Mouse (Mus musculus) G1E (cell line): ENCODE measurements around the gene Wdfy3. TPM values are rescaled to one million over a fixed set of nuclear protein-coding genes. Genes with fewer than 3 reads are reported as not detected.
"Not testable (repeated sequence)": the region's sequence is repeated elsewhere in the genome, so short reads cannot be mapped to it uniquely, and the experiment has no call there.

Experiments
- ATAC-seq: 2 replicates; pipeline ENCODE4 v1.8.0; 2016; ENCODE audit warnings: mild to moderate bottlenecking; ENCODE audit not compliant: insufficient number of reproducible peaks, poor library complexity, low FRiP score, severe bottlenecking; ENCODE audit errors: extremely low read depth
- DNase-seq: peaks from one replicate; pipeline ENCODE4 v3.0.0; 2012; ENCODE audit warnings: low spot score
- H3K27me3 ChIP-seq: 2 replicates; pipeline ENCODE4 v1.6.1; 2012; ENCODE audit warnings: mild to moderate bottlenecking, low read length, inconsistent platforms; ENCODE audit not compliant: insufficient read depth
- H3K36me3 ChIP-seq: replicated peaks from 2 replicates; pipeline ENCODE3; 2012; ENCODE audit warnings: mild to moderate bottlenecking, inconsistent platforms
- H3K4me1 ChIP-seq: 2 replicates; pipeline ENCODE4 v1.6.1; 2012; ENCODE audit warnings: low read depth, low read length, inconsistent platforms, mixed read lengths; ENCODE audit not compliant: insufficient read depth
- H3K4me3 ChIP-seq: 2 replicates; pipeline ENCODE4 v1.5.1; 2012; ENCODE audit warnings: low read depth, mild to moderate bottlenecking, inconsistent platforms, low read length, moderate library complexity, mixed read lengths
- H3K9me3 ChIP-seq: replicated peaks from 2 replicates; pipeline ENCODE4 v1.6.1; 2012; ENCODE audit warnings: inconsistent platforms
- CTCF ChIP-seq: IDR thresholded peaks from 2 replicates; pipeline ENCODE4 v1.5.1; 2012; ENCODE audit warnings: low read depth, low read length, inconsistent platforms, mixed read lengths
- GATA1 ChIP-seq: IDR thresholded peaks from 2 replicates; pipeline ENCODE4 v1.6.1; 2012; ENCODE audit warnings: borderline replicate concordance, low read length, inconsistent platforms, mixed read lengths
- GATA2 ChIP-seq: IDR thresholded peaks from 2 replicates; pipeline ENCODE4 v1.6.1; 2012; ENCODE audit warnings: low read depth, low read length, inconsistent platforms, borderline replicate concordance
- POLR2AphosphoS5 ChIP-seq: IDR thresholded peaks from 2 replicates; pipeline ENCODE4 v1.6.1; 2012; ENCODE audit warnings: low read depth, low read length, inconsistent platforms; ENCODE audit not compliant: insufficient replicate concordance
- TAL1 ChIP-seq: conservative IDR thresholded peaks from 2 replicates; pipeline ENCODE4 v1.6.1; 2012; ENCODE audit warnings: low read depth, low read length, inconsistent platforms, mixed read lengths
- polyA plus RNA-seq: library from polyadenylated mRNA; stranded (reverse); fragments of >175 nt; gene quantifications from 2 replicates; pipeline ENCODE4 v1.2.3, GENCODE M21; 2012
- total RNA-seq, 2 experiments: library from RNA; stranded (forward) in 1 of 2; stranded (reverse) in 1 of 2; fragments of 200-1000 nt in 1 of 2; fragments of >200 nt in 1 of 2; fragmentation: Nextera tagmentation in 1 of 2; gene quantifications; 2 replicates each; pipeline ENCODE4 v1.2.3; 2014 to 2017

The Wdfy3 gene
- total and polyA plus RNA-seq, 3 experiments = 0.05 TPM; not detected in 2

- peaks cover 33% of the 10 kb centered on the region for H3K9me3 ChIP-seq
Observed at GRCm38 (mm10) chr5:101986694-101987093, 83.0 kb downstream of the Wdfy3 start.

GRCm38 (mm10) chr5:101982239-101982638, 87.5 kb downstream of the Wdfy3 start:
- DNase-seq = no peak
- Histone ChIP-seq H3K4me1 (no peaks in the 10 kb centered on the region), H3K4me3 (no peak overlapping the region), H3K27me3 (no peaks in the 10 kb centered on the region), H3K36me3 (no peaks in the 10 kb centered on the region), H3K9me3 (peaks cover 47% of the 10 kb centered on the region)
- TF ChIP-seq TAL1 (no peak), CTCF (no peak), POLR2AphosphoS5 (no peak), GATA1 (no peak), GATA2 (no peak)
- ATAC-seq = no peak

More at GRCm38 (mm10) chr5:101986694-101987093, 83.0 kb downstream of the Wdfy3 start:
- no peaks in the 10 kb centered on the region for H3K4me1 ChIP-seq
- H3K27me3 ChIP-seq = no peaks in the 10 kb centered on the region
- H3K36me3 ChIP-seq = no peaks in the 10 kb centered on the region
- DNase-seq (no peak), ATAC-seq (no peak)
- no peak overlapping the region for H3K4me3 ChIP-seq
- no peak for TF ChIP-seq GATA2
- no peak for TF ChIP-seq CTCF
- no peak for TF ChIP-seq POLR2AphosphoS5
- TF ChIP-seq GATA1 = no peak
- TF ChIP-seq TAL1 = no peak

GRCm38 (mm10) chr5:101979594-101979993, 90.1 kb downstream of the Wdfy3 start:
- Histone ChIP-seq H3K4me3 (no peak overlapping the region), H3K9me3 (peaks cover 51% of the 10 kb centered on the region), H3K27me3 (no peaks in the 10 kb centered on the region), H3K4me1 (no peaks in the 10 kb centered on the region), H3K36me3 (no peaks in the 10 kb centered on the region)
- no peak for ATAC-seq
- TF ChIP-seq CTCF (no peak), GATA2 (no peak), GATA1 (no peak), TAL1 (no peak)
- DNase-seq = no peak

GRCm38 (mm10) chr5:101972594-101972993, 97.1 kb downstream of the Wdfy3 start:
- not testable (repeated sequence) for H3K36me3 ChIP-seq, H3K27me3 ChIP-seq, DNase-seq, H3K4me1 ChIP-seq, H3K4me3 ChIP-seq, ATAC-seq
- peaks cover 30% of the 10 kb centered on the region for H3K9me3 ChIP-seq

- TF ChIP-seq GATA1 (no peak), TAL1 (no peak), GATA2 (no peak)
- H3K27me3 ChIP-seq = no peaks in the 10 kb centered on the region
- ATAC-seq (no peak), DNase-seq (no peak)
- H3K36me3 ChIP-seq = no peaks in the 10 kb centered on the region
- H3K4me3 ChIP-seq = no peak overlapping the region
- peaks cover 36% of the 10 kb centered on the region for H3K9me3 ChIP-seq
- H3K4me1 ChIP-seq = no peaks in the 10 kb centered on the region
Observed at GRCm38 (mm10) chr5:101968153-101968851, 101.4 kb downstream of the Wdfy3 start.

GRCm38 (mm10) chr5:101967832-101968152, 101.9 kb downstream of the Wdfy3 start:
- ATAC-seq = no peak
- H3K4me3 ChIP-seq = no peak overlapping the region

GRCm38 (mm10) chr5:101962824-101963223, 106.9 kb downstream of the Wdfy3 start:
- no peaks in the 10 kb centered on the region for H3K36me3 ChIP-seq
- ATAC-seq (no peak), DNase-seq (no peak)
- no peaks in the 10 kb centered on the region for H3K4me1 ChIP-seq
- H3K9me3 ChIP-seq = peaks cover 51% of the 10 kb centered on the region
- TF ChIP-seq GATA2 (no peak), GATA1 (no peak), TAL1 (no peak), POLR2AphosphoS5 (no peak), CTCF (no peak)
- H3K27me3 ChIP-seq = no peaks in the 10 kb centered on the region
- H3K4me3 ChIP-seq = no peak overlapping the region

More at GRCm38 (mm10) chr5:101967832-101968152, 101.9 kb downstream of the Wdfy3 start:
- no peaks in the 10 kb centered on the region for H3K36me3 ChIP-seq
- H3K9me3 ChIP-seq = peaks cover 36% of the 10 kb centered on the region
- no peaks in the 10 kb centered on the region for H3K4me1 ChIP-seq
- no peak for DNase-seq
- H3K27me3 ChIP-seq = no peaks in the 10 kb centered on the region
- TF ChIP-seq GATA2 = no peak
- no peak for TF ChIP-seq TAL1
- TF ChIP-seq GATA1 = no peak
- no peak for TF ChIP-seq POLR2AphosphoS5
- TF ChIP-seq CTCF = no peak
